In genomic region chr3:87171201-87172100, GRCm38 (mm10) we compare ENCODE assay signal across 9 mouse cellular contexts. TPM values are rescaled to one million over a fixed set of nuclear protein-coding genes. Genes with fewer than 3 reads are reported as not detected.
DNase-seq lines count a peak whose midpoint lies in the region; ATAC-seq and TF ChIP-seq lines count a peak whose summit lies in the region.
"Had no signal": no experiment of that assay in that cellular context is flagged by ENCODE, and none has a peak within 500 bp of the region (broad histone marks: within the 10 kb centered on the region; RNA-seq: fewer than 3 reads in every experiment).

No protein-coding gene starts in this region.

- H3K36me3 ChIP-seq in kidney, adult 2 months (ENCODE audit: control insufficient read depth, insufficient read depth, low read length) = no peaks in the 10 kb centered on the region
- H3K36me3 ChIP-seq in embryonic facial prominence, embryonic 12.5 days = no peaks in the 10 kb centered on the region
- H3K36me3 ChIP-seq in hindbrain, embryonic 14.5 days (replicated peaks; ENCODE audit: control insufficient read depth, insufficient read depth) = no peaks in the 10 kb centered on the region
- no peaks in the 10 kb centered on the region for H3K36me3 ChIP-seq in myocyte (ENCODE audit: control insufficient read depth, insufficient read depth)

- H3ac ChIP-seq in myocyte (ENCODE audit: control insufficient read depth, insufficient read length) = peak overlapping the region; percentile 42

- H3K27me3 ChIP-seq in kidney, adult 2 months (replicated peaks; ENCODE audit: control insufficient read depth, insufficient read depth, low read length) = no peaks in the 10 kb centered on the region
- no peaks in the 10 kb centered on the region for H3K27me3 ChIP-seq in embryonic facial prominence, embryonic 12.5 days
- no peaks in the 10 kb centered on the region for H3K27me3 ChIP-seq in hindbrain, embryonic 14.5 days (ENCODE audit: control insufficient read depth, insufficient read depth, low read length)
- H3K27me3 ChIP-seq in myocyte (ENCODE audit: control insufficient read depth, insufficient read depth, insufficient read length) = no peaks in the 10 kb centered on the region
- H3K27me3 ChIP-seq: Patski had no signal

- no peak for TF ChIP-seq CTCF in kidney, adult 2 months (conservative IDR thresholded peaks at IDR 0.05; ENCODE audit: insufficient read depth, insufficient read length, low read depth, low read length)

- no peak for DNase-seq in kidney, adult 2 months
- no peak for DNase-seq in kidney, adult 8-10 months
- DNase-seq in hindbrain, embryonic 14.5 days (ENCODE audit: low spot score) = no peak
- DNase-seq in T-cell, adult 2 months (ENCODE audit: low spot score) = no peak
- no peak for DNase-seq in adipocyte (ENCODE audit: low spot score)

- H3K79me2 ChIP-seq in myocyte (ENCODE audit: control insufficient read depth, insufficient read depth) = peaks cover 80% of the 10 kb centered on the region

- H3K4me2 ChIP-seq in embryonic facial prominence, embryonic 12.5 days (replicated peaks) = peak overlapping the region; percentile 89
- H3K4me2 ChIP-seq in hindbrain, embryonic 14.5 days (replicated peaks) = peak overlapping the region; percentile 65
- peak overlapping the region; percentile 87 for H3K4me2 ChIP-seq in myocyte (ENCODE audit: low read depth)

- no peak for ATAC-seq in embryonic facial prominence, embryonic 12.5 days (ENCODE audit: insufficient number of reproducible peaks, insufficient read depth, low FRiP score, low TSS enrichment)
- ATAC-seq in hindbrain, embryonic 14.5 days (ENCODE audit: low FRiP score) = 0 out of 2 replicates have a peak, but pooled peaks have one; percentile 12
- no peak for ATAC-seq in monocyte, adult 5-6 weeks (replicated peaks; ENCODE audit: insufficient number of reproducible peaks, low FRiP score, low TSS enrichment, poor library complexity, severe bottlenecking)
- ATAC-seq: Patski had no signal

- H3K4me3 ChIP-seq in kidney, adult 2 months (ENCODE audit: insufficient read depth, low read depth, low read length) = peak overlapping the region; percentile 12; the same call in 1 of the 2 replicates
- peak overlapping the region; percentile 78 for H3K4me3 ChIP-seq in embryonic facial prominence, embryonic 12.5 days
- peak overlapping the region; percentile 53 for H3K4me3 ChIP-seq in hindbrain, embryonic 14.5 days (replicated peaks; ENCODE audit: low read length)
- H3K4me3 ChIP-seq in myocyte = peak overlapping the region; percentile 86

- peak overlapping the region; percentile 90 for H3K9ac ChIP-seq in embryonic facial prominence, embryonic 12.5 days
- peak overlapping the region; percentile 70 for H3K9ac ChIP-seq in hindbrain, embryonic 14.5 days

- no peak overlapping the region; the same call in 1 of the 2 replicates for H3K27ac ChIP-seq in kidney, adult 2 months (ENCODE audit: insufficient read depth, low read depth, low read length)
- peak overlapping the region; percentile 94 for H3K27ac ChIP-seq in embryonic facial prominence, embryonic 12.5 days
- peak overlapping the region; percentile 81 for H3K27ac ChIP-seq in hindbrain, embryonic 14.5 days

- H3K9me3 ChIP-seq in embryonic facial prominence, embryonic 12.5 days = no peaks in the 10 kb centered on the region
- H3K9me3 ChIP-seq in hindbrain, embryonic 14.5 days (ENCODE audit: control insufficient read depth, low read length) = no peaks in the 10 kb centered on the region

- no peak for TF ChIP-seq POLR2A in kidney, adult 2 months (IDR thresholded peaks at IDR 0.05; ENCODE audit: low read depth, low read length)
- TF ChIP-seq POLR2A in myocyte (IDR thresholded peaks at IDR 0.05; ENCODE audit: insufficient read length, low read depth) = no peak

- 59% methylated on average over 13 of the region's 13 CpGs for WGBS in kidney, adult 2 months
- 36% methylated on average over 11 of the region's 13 CpGs for WGBS in embryonic facial prominence, embryonic 12.5 days
- WGBS in hindbrain, embryonic 14.5 days = 29% methylated on average over 12 of the region's 13 CpGs

- H3K4me1 ChIP-seq in kidney, adult 2 months (ENCODE audit: control insufficient read depth, insufficient read depth, low read length) = no peaks in the 10 kb centered on the region
- H3K4me1 ChIP-seq in embryonic facial prominence, embryonic 12.5 days = peaks cover 51% of the 10 kb centered on the region
- peaks cover 42% of the 10 kb centered on the region for H3K4me1 ChIP-seq in hindbrain, embryonic 14.5 days (replicated peaks; ENCODE audit: control insufficient read depth, insufficient read depth, low read length)

TF ChIP-seq in myocyte, 11 proteins besides CTCF, POLR2A, EP300 and RAD21:
- TF ChIP-seq POLR2AphosphoS2 (IDR thresholded peaks at IDR 0.05; ENCODE audit: insufficient read length, low read depth) = no peak
- no peak for TF ChIP-seq TCF12 (IDR thresholded peaks at IDR 0.05; ENCODE audit: insufficient read depth, poor library complexity, severe bottlenecking)
- no peak for TF ChIP-seq REST (IDR thresholded peaks at IDR 0.05; ENCODE audit: insufficient read depth, insufficient read length)
- no peak for TF ChIP-seq USF1 (IDR thresholded peaks at IDR 0.05; ENCODE audit: low read depth)
- TF ChIP-seq SRF (IDR thresholded peaks at IDR 0.05; ENCODE audit: control insufficient read depth, insufficient read length, low read depth) = no peak

RNA-seq across cellular contexts. Expression of gene Kirrel, which starts 3.1 kb away (rescaled TPM):
- polyA plus RNA-seq in kidney, adult 2 months (2012; rRNA removed) = 10.0 and 10.2 TPM in 2 replicates
- polyA plus RNA-seq in embryonic facial prominence, embryonic 12.5 days (2016; fragmentation: Nextera tagmentation; extraction: Ambion mirVana) = 25.9 and 26.7 TPM in 2 replicates
- polyA plus RNA-seq in hindbrain, embryonic 14.5 days (2014; fragmentation: Nextera tagmentation; extraction: Ambion mirVana) = 3.8 and 4.1 TPM in 2 replicates
- 20.7 TPM for polyA plus RNA-seq in myocyte (2012; fragmentation: generic; extraction: Trizol)
- not detected in 3 replicates for total RNA-seq in monocyte, adult 5-6 weeks (2017)

Comparison
In these comparisons a context has a peak if more than half of its experiments do, and no peak if none do; other contexts are left out.
1. H3K4me3 ChIP-seq: peak in every context shown above with its lines; median percentile 86 in myocyte; 78 in embryonic facial prominence, embryonic 12.5 days; 53 in hindbrain, embryonic 14.5 days; 12 in kidney, adult 2 months.